Mouse (Mus musculus) thymus, postnatal 4 days (tissue): ENCODE results near the gene Islr2.

Experiments used
- DNase-seq: peaks from one replicate; pipeline ENCODE4 v3.0.0; 2021

The Islr2 gene

GRCm38 (mm10) chr9:58150733-58151361, 53.3 kb downstream of the Islr2 start:
- DNase-seq: peak; percentile 56

- DNase-seq: no peak
Measured at GRCm38 (mm10) chr9:58148806-58149205, 55.3 kb downstream of the Islr2 start.
